In the genomic region with DNA sequence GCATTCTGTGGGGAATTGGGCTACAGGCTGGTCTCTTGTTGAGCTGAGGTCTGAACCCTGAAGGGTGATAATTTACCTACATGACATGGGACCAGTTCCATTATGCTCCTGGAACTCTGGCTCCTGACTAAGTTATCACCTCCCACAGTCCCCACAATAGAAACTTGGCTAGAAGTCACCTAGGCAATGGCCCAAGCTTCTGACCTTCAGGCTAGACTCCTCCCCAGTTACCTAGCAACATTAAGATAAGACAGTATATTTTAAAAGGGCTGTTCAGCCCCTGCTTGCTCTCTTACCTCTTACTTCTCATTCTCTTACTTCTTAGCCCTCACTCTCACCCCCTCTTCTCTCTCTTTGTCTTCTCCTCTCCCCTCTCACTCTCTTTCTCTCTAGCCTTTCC, we compare ENCODE assay signal across 37 mouse cellular contexts. TPM values are rescaled to one million over a fixed set of nuclear protein-coding genes. Genes with fewer than 3 reads are reported as not detected.
DNase-seq lines count a peak whose midpoint lies in the region; ATAC-seq and TF ChIP-seq lines count a peak whose summit lies in the region.
"Had no signal": no experiment of that assay in that cellular context is flagged by ENCODE, and none has a peak within 500 bp of the region (broad histone marks: within the 10 kb centered on the region; RNA-seq: fewer than 3 reads in every experiment).

No protein-coding gene starts in this region.

- intact Hi-C loops in heart, adult 2 months (cut with DNase I): no loop called here
- intact Hi-C loops in heart, postnatal 25 days (cut with DNase I): no loop called here

- no peaks in the 10 kb centered on the region for H3K27me3 ChIP-seq in heart, adult 2 months (ENCODE audit: control insufficient read depth, insufficient read depth, low read length)
- no peaks in the 10 kb centered on the region for H3K27me3 ChIP-seq in heart, postnatal 0 days (ENCODE audit: control insufficient read depth, insufficient read depth, low read length)
- H3K27me3 ChIP-seq: forebrain, embryonic 13.5 days; heart, embryonic 13.5 days; intestine, embryonic 15.5 days; limb, embryonic 15.5 days; liver, embryonic 15.5 days; midbrain, embryonic 15.5 days; neural tube, embryonic 15.5 days; stomach, embryonic 15.5 days had no signal

- no peak for TF ChIP-seq CTCF in heart, adult 2 months (IDR thresholded peaks at IDR 0.05)
- TF ChIP-seq CTCF in heart, postnatal 0 days (IDR thresholded peaks at IDR 0.05; ENCODE audit: low read depth): no peak

- TF ChIP-seq POLR2A in heart, adult 2 months (IDR thresholded peaks at IDR 0.05; ENCODE audit: insufficient read depth, low read depth, low read length): no peak

- H3K9ac ChIP-seq in heart, adult 2 months (ENCODE audit: low read depth, low read length): no peak overlapping the region
- H3K9ac ChIP-seq in heart, postnatal 0 days (replicated peaks; ENCODE audit: low read depth, low read length): no peak overlapping the region
- H3K9ac ChIP-seq: forebrain, embryonic 13.5 days; heart, embryonic 13.5 days; intestine, embryonic 15.5 days; limb, embryonic 15.5 days; liver, embryonic 15.5 days; lung, embryonic 14.5 days; midbrain, embryonic 15.5 days; neural tube, embryonic 15.5 days; stomach, embryonic 15.5 days had no signal

- H3K4me2 ChIP-seq in heart, postnatal 0 days (ENCODE audit: low read depth, low read length): no peak overlapping the region
- H3K4me2 ChIP-seq: forebrain, embryonic 13.5 days; heart, embryonic 13.5 days; intestine, embryonic 15.5 days; limb, embryonic 15.5 days; liver, embryonic 15.5 days; lung, embryonic 14.5 days; midbrain, embryonic 15.5 days; neural tube, embryonic 15.5 days; stomach, embryonic 15.5 days had no signal

- 0 out of 2 replicates have a peak, but pooled peaks have one; percentile 40 for TF ChIP-seq EP300 in heart, adult 2 months (IDR thresholded peaks at IDR 0.05; ENCODE audit: insufficient read depth, low read depth, low read length)
- no peak for TF ChIP-seq EP300 in heart, postnatal 0 days (IDR thresholded peaks at IDR 0.05; ENCODE audit: low read depth)

- no peaks in the 10 kb centered on the region for H3K36me3 ChIP-seq in heart, adult 2 months (ENCODE audit: control insufficient read depth, insufficient read depth, low read length)
- H3K36me3 ChIP-seq in heart, postnatal 0 days (replicated peaks; ENCODE audit: control insufficient read depth, insufficient read depth, low read length): no peaks in the 10 kb centered on the region
- H3K36me3 ChIP-seq: heart, embryonic 13.5 days; hindbrain, embryonic 10.5 days; intestine, embryonic 15.5 days; limb, embryonic 10.5 days; limb, embryonic 15.5 days; liver, embryonic 15.5 days; midbrain, embryonic 10.5 days; midbrain, embryonic 15.5 days; neural tube, embryonic 15.5 days; stomach, embryonic 15.5 days had no signal

- H3K79me2 ChIP-seq in heart, adult 2 months (replicated peaks; ENCODE audit: control insufficient read depth, insufficient read depth, low read length): no peaks in the 10 kb centered on the region

- no peaks in the 10 kb centered on the region for H3K9me3 ChIP-seq in heart, postnatal 0 days (replicated peaks; ENCODE audit: control insufficient read depth, low read length)
- H3K9me3 ChIP-seq: forebrain, embryonic 13.5 days; heart, embryonic 13.5 days; hindbrain, embryonic 10.5 days; intestine, embryonic 15.5 days; limb, embryonic 10.5 days; limb, embryonic 15.5 days; liver, embryonic 15.5 days; midbrain, embryonic 15.5 days; neural tube, embryonic 15.5 days; stomach, embryonic 15.5 days had no signal

- DNase-seq in heart, adult 2 months: peak in 1 of 2 experiments; percentile 58
- DNase-seq in heart, postnatal 25 days (ENCODE audit: low spot score): no peak
- peak; percentile 40 to 61 for DNase-seq in kidney, postnatal 25 days
- no peak for DNase-seq in kidney, postnatal 10 days
- peak; percentile 15 for DNase-seq in heart, postnatal 0 days (ENCODE audit: low spot score)
- DNase-seq in gastrocnemius, postnatal 10 days: no peak
- DNase-seq in gastrocnemius, adult 8-10 months (ENCODE audit: low spot score in 2 of 2): no peak
- DNase-seq: cerebellum, adult 2 months; cerebellum, postnatal 14 days; gastrocnemius, postnatal 25 days; layer of hippocampus, adult 9-11 months; lung, embryonic 14.5 days; lung, postnatal 14 days; retina, postnatal 1 day; right cerebral cortex, postnatal 14 days; thymus, postnatal 14 days had no signal

- no peak overlapping the region for H3K4me3 ChIP-seq in heart, adult 2 months
- no peak overlapping the region for H3K4me3 ChIP-seq in heart, postnatal 0 days (ENCODE audit: low read depth, low read length)
- H3K4me3 ChIP-seq: forebrain, embryonic 13.5 days; heart, embryonic 13.5 days; hindbrain, embryonic 10.5 days; intestine, embryonic 15.5 days; limb, embryonic 10.5 days; limb, embryonic 15.5 days; liver, embryonic 15.5 days; midbrain, embryonic 10.5 days; midbrain, embryonic 15.5 days; neural tube, embryonic 15.5 days; stomach, embryonic 15.5 days had no signal

- peak overlapping the region; percentile 65 for H3K27ac ChIP-seq in heart, adult 2 months
- H3K27ac ChIP-seq in heart, postnatal 0 days (ENCODE audit: low read depth): no peak overlapping the region
- H3K27ac ChIP-seq: forebrain, embryonic 13.5 days; heart, embryonic 13.5 days; hindbrain, embryonic 10.5 days; hindbrain, postnatal 0 days; intestine, embryonic 15.5 days; limb, embryonic 15.5 days; midbrain, embryonic 10.5 days; midbrain, embryonic 15.5 days; neural tube, embryonic 15.5 days; stomach, embryonic 15.5 days had no signal

- ATAC-seq in heart, postnatal 0 days (ENCODE audit: insufficient read depth, low read depth): peak; percentile 69
- ATAC-seq: CD4-positive, CD25-positive, alpha-beta regulatory T cell, adult 4 months; forebrain, embryonic 13.5 days; hindbrain, postnatal 0 days; intestine, embryonic 15.5 days; midbrain, embryonic 15.5 days had no signal

- H3K4me1 ChIP-seq in heart, adult 2 months (ENCODE audit: control insufficient read depth, insufficient read depth, low read length): no peaks in the 10 kb centered on the region; the same call in 1 of the 2 replicates
- 0 out of 2 replicates have a peak, but pooled peaks cover 3% of the 10 kb centered on the region for H3K4me1 ChIP-seq in heart, postnatal 0 days (ENCODE audit: control insufficient read depth, insufficient read depth)
- H3K4me1 ChIP-seq: forebrain, embryonic 13.5 days; intestine, embryonic 15.5 days; midbrain, embryonic 15.5 days; neural tube, embryonic 15.5 days; stomach, embryonic 15.5 days had no signal

RNA-seq across cellular contexts. Expression of a gene that starts 7.5 kb away (rescaled TPM):
- under 1 TPM in 1 of 2 experiments, not detected in 1; 0.34 TPM for total RNA-seq in heart, adult 2 months (2021)
- polyA plus RNA-seq in heart, adult 2 months (2012; rRNA removed): not detected in 2 replicates
- total RNA-seq in heart, postnatal 25 days (2021): not detected
- total RNA-seq in heart, postnatal 0 days (2014; rRNA removed; ENCODE audit: low replicate concordance): not detected in 2 replicates
- not detected in 2 replicates for polyA plus RNA-seq in heart, postnatal 0 days (2015; fragmentation: Nextera tagmentation; extraction: Ambion mirVana)
- not detected for total RNA-seq in gastrocnemius, postnatal 10 days (2021)
- total RNA-seq in gastrocnemius, adult 8-10 months (2022): under 1 TPM in 1 of 4 experiments, not detected in 3; 0.45 TPM
- total RNA-seq: gastrocnemius, postnatal 25 days; left cerebral cortex, postnatal 10 days; megakaryocyte progenitor cell, adult 5-6 weeks had no signal
- polyA plus RNA-seq: CD4-positive, CD25-positive, alpha-beta regulatory T cell, adult 4 months; cerebellum, adult 2 months; cortical plate, adult 2 months; forebrain, embryonic 13.5 days; heart, embryonic 13.5 days; hindbrain, postnatal 0 days; limb, embryonic 15.5 days; lung, embryonic 14.5 days; midbrain, embryonic 10.5 days; small intestine, adult 2 months; urinary bladder, adult 2 months had no signal

RNA-seq across cellular contexts. Expression of a gene that starts 7.5 kb away (rescaled TPM):
- 1 to 10 TPM in 1 of 2 experiments, under 1 TPM in 1; 0.75 to 1.5 TPM for total RNA-seq in heart, adult 2 months (2021)
- not detected in 2 replicates for polyA plus RNA-seq in heart, adult 2 months (2012; rRNA removed)
- 1 to 10 TPM; 1.1 to 1.2 TPM for total RNA-seq in heart, postnatal 25 days (2021)
- not detected in 2 replicates for total RNA-seq in heart, postnatal 0 days (2014; rRNA removed; ENCODE audit: low replicate concordance)
- polyA plus RNA-seq in heart, postnatal 0 days (2015; fragmentation: Nextera tagmentation; extraction: Ambion mirVana): not detected in 2 replicates
- under 1 TPM; 0.31 to 0.77 TPM for total RNA-seq in gastrocnemius, postnatal 10 days (2021)
- 1 to 10 TPM in 1 of 4 experiments, under 1 TPM in 3; 0.77 to 1.0 (median 0.91) TPM for total RNA-seq in gastrocnemius, adult 8-10 months (2022)
- total RNA-seq: hindbrain, postnatal 0 days; megakaryocyte progenitor cell, adult 5-6 weeks had no signal
- polyA plus RNA-seq: CD4-positive, CD25-positive, alpha-beta regulatory T cell, adult 4 months; cerebellum, adult 2 months; cortical plate, adult 2 months; embryonic facial prominence, embryonic 11.5 days; forebrain, embryonic 13.5 days; heart, embryonic 13.5 days; hindbrain, embryonic 10.5 days; hindbrain, postnatal 0 days; intestine, embryonic 15.5 days; kidney, embryonic 14.5 days; limb, embryonic 10.5 days; limb, embryonic 15.5 days; liver, embryonic 15.5 days; lung, embryonic 14.5 days; midbrain, embryonic 10.5 days; midbrain, embryonic 15.5 days; neural tube, embryonic 15.5 days; small intestine, adult 2 months; stomach, embryonic 15.5 days; urinary bladder, adult 2 months had no signal

RNA-seq across cellular contexts. Expression of a gene that starts 10.8 kb away (rescaled TPM):
- total RNA-seq in heart, adult 2 months (2021): under 1 TPM in 1 of 2 experiments, not detected in 1; 0.27 TPM
- polyA plus RNA-seq in heart, adult 2 months (2012; rRNA removed): 0.21 TPM in 1 of 2 replicates, not detected in the other
- under 1 TPM in 1 of 2 experiments, not detected in 1; 0.16 TPM for total RNA-seq in heart, postnatal 25 days (2021)
- total RNA-seq in heart, postnatal 0 days (2014; rRNA removed; ENCODE audit: low replicate concordance): 0.08 TPM in 1 of 2 replicates, not detected in the other
- not detected in 2 replicates for polyA plus RNA-seq in heart, postnatal 0 days (2015; fragmentation: Nextera tagmentation; extraction: Ambion mirVana)
- total RNA-seq in gastrocnemius, postnatal 10 days (2021): under 1 TPM; 0.19 to 0.20 TPM
- total RNA-seq in gastrocnemius, adult 8-10 months (2022): under 1 TPM in 3 of 4 experiments, not detected in 1; 0.17 to 0.43 (median 0.22) TPM
- total RNA-seq: megakaryocyte progenitor cell, adult 5-6 weeks had no signal
- polyA plus RNA-seq: forebrain, embryonic 13.5 days; heart, embryonic 13.5 days; hindbrain, embryonic 10.5 days; kidney, embryonic 14.5 days; limb, embryonic 10.5 days; liver, embryonic 15.5 days; lung, embryonic 14.5 days; midbrain, embryonic 10.5 days; midbrain, embryonic 15.5 days; small intestine, adult 2 months; stomach, embryonic 15.5 days had no signal

RNA-seq across cellular contexts. Expression of a gene that starts 18.9 kb away (rescaled TPM):
- total RNA-seq in heart, adult 2 months (2021): not detected
- polyA plus RNA-seq in heart, adult 2 months (2012; rRNA removed): not detected in 2 replicates
- total RNA-seq in heart, postnatal 25 days (2021): not detected
- not detected in 2 replicates for total RNA-seq in heart, postnatal 0 days (2014; rRNA removed; ENCODE audit: low replicate concordance)
- polyA plus RNA-seq in heart, postnatal 0 days (2015; fragmentation: Nextera tagmentation; extraction: Ambion mirVana): not detected in 2 replicates
- total RNA-seq in gastrocnemius, postnatal 10 days (2021): not detected
- not detected for total RNA-seq in gastrocnemius, adult 8-10 months (2022)
- total RNA-seq: adrenal gland, adult 18-20 months; gastrocnemius, postnatal 25 days; hindbrain, postnatal 0 days; left cerebral cortex, postnatal 10 days; megakaryocyte progenitor cell, adult 5-6 weeks had no signal
- polyA plus RNA-seq: CD4-positive, CD25-positive, alpha-beta regulatory T cell, adult 4 months; cerebellum, adult 2 months; cortical plate, adult 2 months; embryonic facial prominence, embryonic 11.5 days; forebrain, embryonic 13.5 days; heart, embryonic 13.5 days; hindbrain, postnatal 0 days; limb, embryonic 10.5 days; limb, embryonic 15.5 days; liver, embryonic 15.5 days; lung, embryonic 14.5 days; midbrain, embryonic 10.5 days; midbrain, embryonic 15.5 days; neural tube, embryonic 15.5 days; small intestine, adult 2 months; stomach, embryonic 15.5 days; urinary bladder, adult 2 months had no signal

RNA-seq across cellular contexts. Expression of a gene that starts 41.5 kb away (rescaled TPM):
- total RNA-seq in heart, adult 2 months (2021): 10 to 100 TPM; 44.8 to 56.4 TPM
- 43.0 and 47.6 TPM in 2 replicates for polyA plus RNA-seq in heart, adult 2 months (2012; rRNA removed)
- 10 to 100 TPM; 46.8 to 52.7 TPM for total RNA-seq in heart, postnatal 25 days (2021)
- 23.6 and 31.0 TPM in 2 replicates for total RNA-seq in heart, postnatal 0 days (2014; rRNA removed; ENCODE audit: low replicate concordance)
- 7.0 and 7.1 TPM in 2 replicates for polyA plus RNA-seq in heart, postnatal 0 days (2015; fragmentation: Nextera tagmentation; extraction: Ambion mirVana)
- total RNA-seq in gastrocnemius, postnatal 10 days (2021): 10 to 100 TPM; 17.7 to 18.5 TPM
- total RNA-seq in gastrocnemius, adult 8-10 months (2022): 10 to 100 TPM; 37.7 to 45.7 (median 44.6) TPM

Comparison
In these comparisons a context has a peak if more than half of its experiments do, and no peak if none do; other contexts are left out.
1. DNase-seq: peak in kidney, postnatal 25 days (2 of 2) and heart, postnatal 0 days (single experiment); none in heart, postnatal 25 days (single experiment), kidney, postnatal 10 days (single experiment), gastrocnemius, postnatal 10 days (single experiment) and gastrocnemius, adult 8-10 months (0 of 2).